Mouse (Mus musculus) spleen, adult 2 months (tissue): Measurements from ENCODE around the gene Casr.

Source experiments
- CTCF ChIP-seq: fragments of 200-500 bp; IDR thresholded peaks from 2 replicates; pipeline ENCODE4 v1.5.1; 2011; ENCODE audit warnings: mild to moderate bottlenecking, inconsistent platforms; ENCODE audit not compliant: insufficient read depth, insufficient read length, insufficient replicate concordance; ENCODE audit errors: extremely low read depth
- POLR2A ChIP-seq: fragments of 200-500 bp; IDR thresholded peaks from 2 replicates; pipeline ENCODE4 v1.6.1; 2011; ENCODE audit warnings: low read depth, low read length, inconsistent platforms

DNA sequence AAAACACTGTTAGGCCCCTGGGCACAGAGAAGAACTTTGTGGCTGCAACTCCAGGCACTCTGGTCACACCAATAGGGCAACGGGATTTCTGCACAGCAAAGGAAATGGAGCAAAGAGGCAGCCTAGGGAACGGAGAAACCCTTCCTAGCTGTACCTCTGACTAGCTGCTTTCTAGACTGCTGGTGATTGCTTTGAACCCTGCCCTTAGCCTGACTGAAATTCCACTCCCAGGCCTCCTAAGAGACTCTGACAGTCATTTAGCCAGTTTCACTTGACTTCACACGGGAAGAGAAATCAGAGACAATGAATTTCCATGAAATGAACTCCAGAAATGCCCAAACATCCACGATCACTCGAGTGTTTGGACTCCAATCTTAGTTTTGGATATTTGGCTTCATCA lies 38.8 kb downstream of the Casr start:
- no peak for TF ChIP-seq CTCF
- TF ChIP-seq POLR2A, result no peak
